Mouse (Mus musculus) embryonic facial prominence, embryonic 13.5 days (tissue): ENCODE measurements at regions not wholly inside any gene's neighbourhood (a gene's known extent, or its start where the extent isn't known, plus 50 kb on each side); places are given as distances from the start of the nearest gene placed in this dataset.

Experiments
- ATAC-seq: fragments of 200-750 bp; cut with Nextera tagmentation; 2 replicates; pipeline ENCODE4 v1.8.0; 2017; ENCODE audit warnings: low read depth; ENCODE audit not compliant: insufficient number of reproducible peaks, insufficient read depth, low FRiP score, low TSS enrichment
- H3K27ac ChIP-seq: fragments of 300-500 bp; sonication (generic); 2 replicates; pipeline ENCODE4 v1.5.1; 2015; ENCODE audit warnings: moderate library complexity, mild to moderate bottlenecking, inconsistent platforms
- H3K27me3 ChIP-seq: fragments of 300-500 bp; sonication (generic); 2 replicates; pipeline ENCODE4 v1.6.1; 2015; ENCODE audit warnings: mild to moderate bottlenecking, inconsistent platforms
- H3K36me3 ChIP-seq: fragments of 300-500 bp; sonication (generic); 2 replicates; pipeline ENCODE4 v1.6.1; 2015; ENCODE audit warnings: mild to moderate bottlenecking, inconsistent platforms
- H3K4me1 ChIP-seq: fragments of 300-500 bp; sonication (generic); 2 replicates; pipeline ENCODE4 v1.6.1; 2015; ENCODE audit warnings: inconsistent platforms
- H3K4me2 ChIP-seq: fragments of 300-500 bp; sonication (generic); 2 replicates; pipeline ENCODE4 v1.6.1; 2015; ENCODE audit warnings: moderate library complexity, mild to moderate bottlenecking, inconsistent platforms
- H3K4me3 ChIP-seq: fragments of 300-500 bp; sonication (generic); 2 replicates; pipeline ENCODE4 v1.5.1; 2015; ENCODE audit warnings: mild to moderate bottlenecking, inconsistent platforms
- H3K9ac ChIP-seq: fragments of 300-500 bp; sonication (generic); 2 replicates; pipeline ENCODE4 v1.6.1; 2015; ENCODE audit warnings: mild to moderate bottlenecking, inconsistent platforms
- H3K9me3 ChIP-seq: fragments of 300-500 bp; sonication (generic); 2 replicates; pipeline ENCODE4 v1.6.1; 2016; ENCODE audit warnings: inconsistent platforms
- WGBS: fragments of 180-500 bp; shearing (Covaris S2); methylation state at CpG from one replicate; pipeline ENCODE4 v1.1.7; 2015; ENCODE audit warnings: mixed read lengths; 5-methylcytosine and 5-hydroxymethylcytosine counted together

- Histone ChIP-seq H3K36me3 (no peaks in the 10 kb centered on the region), H3K27ac (no peak overlapping the region), H3K4me2 (no peak overlapping the region), H3K27me3 (no peaks in the 10 kb centered on the region), H3K9ac (no peak overlapping the region), H3K9me3 (no peaks in the 10 kb centered on the region), H3K4me3 (no peak overlapping the region), H3K4me1 (peaks cover 15% of the 10 kb centered on the region)
- no peak for ATAC-seq
- WGBS = 47% methylated on average over 7 of the region's 7 CpGs
Measured at GRCm38 (mm10) chr15:10814709-10815108, 100.3 kb upstream of the Rai14 start.

- 82% methylated on average over 3 of the region's 3 CpGs for whole genome bisulfite sequencing
- no peak overlapping the region for H3K4me3 ChIP-seq
- no peaks in the 10 kb centered on the region for H3K36me3 ChIP-seq
- no peak overlapping the region for H3K27ac ChIP-seq
- no peaks in the 10 kb centered on the region for H3K27me3 ChIP-seq
- no peak overlapping the region for H3K4me2 ChIP-seq
- peaks cover 15% of the 10 kb centered on the region for H3K4me1 ChIP-seq
- ATAC-seq = no peak
- no peak overlapping the region for H3K9ac ChIP-seq
- H3K9me3 ChIP-seq = no peaks in the 10 kb centered on the region
Measured at GRCm38 (mm10) chr15:10816213-10816621, 101.8 kb upstream of the Rai14 start.

- no peak overlapping the region for H3K4me2 ChIP-seq
- H3K27me3 ChIP-seq = no peaks in the 10 kb centered on the region
- 55% methylated on average over 6 of the region's 6 CpGs for WGBS
- peak overlapping the region; percentile 41 for H3K27ac ChIP-seq
- H3K4me3 ChIP-seq = no peak overlapping the region
- no peak overlapping the region for H3K9ac ChIP-seq
- no peaks in the 10 kb centered on the region for H3K9me3 ChIP-seq
- peak; percentile 52; the same call in 1 of the 2 replicates for ATAC-seq
- peaks cover 15% of the 10 kb centered on the region for H3K4me1 ChIP-seq
- no peaks in the 10 kb centered on the region for H3K36me3 ChIP-seq
Measured at GRCm38 (mm10) chr15:10818216-10818615, 103.8 kb upstream of the Rai14 start.

GRCm38 (mm10) chr15:10818706-10819105, 104.3 kb upstream of the Rai14 start:
- peak overlapping the region; percentile 41 for H3K27ac ChIP-seq
- WGBS = 78% methylated on average over 1 of the region's 1 CpGs
- no peaks in the 10 kb centered on the region for H3K36me3 ChIP-seq
- no peaks in the 10 kb centered on the region for H3K27me3 ChIP-seq
- no peak overlapping the region for H3K4me2 ChIP-seq
- ATAC-seq = no peak
- H3K9ac ChIP-seq = no peak overlapping the region
- no peaks in the 10 kb centered on the region for H3K9me3 ChIP-seq
- peaks cover 15% of the 10 kb centered on the region for H3K4me1 ChIP-seq
- H3K4me3 ChIP-seq = no peak overlapping the region

- H3K4me1 ChIP-seq = no peaks in the 10 kb centered on the region; the same call in 1 of the 2 replicates
- H3K27ac ChIP-seq = no peak overlapping the region
- no peak overlapping the region for H3K4me2 ChIP-seq
- no peak for ATAC-seq
- WGBS = 55% methylated on average over 5 of the region's 5 CpGs
- H3K4me3 ChIP-seq = no peak overlapping the region
- H3K27me3 ChIP-seq = no peaks in the 10 kb centered on the region
- no peaks in the 10 kb centered on the region for H3K9me3 ChIP-seq
- no peaks in the 10 kb centered on the region for H3K36me3 ChIP-seq
- H3K9ac ChIP-seq = no peak overlapping the region
Measured at GRCm38 (mm10) chr15:10823933-10824332, 109.5 kb upstream of the Rai14 start.

GRCm38 (mm10) chr15:10829588-10829987, 115.2 kb upstream of the Rai14 start:
- no peak overlapping the region for H3K4me3 ChIP-seq
- ATAC-seq = no peak
- no peaks in the 10 kb centered on the region for H3K9me3 ChIP-seq
- H3K27ac ChIP-seq = no peak overlapping the region
- H3K36me3 ChIP-seq = no peaks in the 10 kb centered on the region
- H3K4me1 ChIP-seq = no peaks in the 10 kb centered on the region
- WGBS = 62% methylated on average over 5 of the region's 5 CpGs
- H3K27me3 ChIP-seq = no peaks in the 10 kb centered on the region
- no peak overlapping the region for H3K9ac ChIP-seq
- H3K4me2 ChIP-seq = no peak overlapping the region

GRCm38 (mm10) chr15:10830478-10830877, 116.1 kb upstream of the Rai14 start:
- Histone ChIP-seq H3K9me3 (no peaks in the 10 kb centered on the region), H3K27me3 (no peaks in the 10 kb centered on the region), H3K36me3 (no peaks in the 10 kb centered on the region), H3K4me2 (no peak overlapping the region), H3K4me3 (no peak overlapping the region), H3K27ac (no peak overlapping the region), H3K4me1 (no peaks in the 10 kb centered on the region), H3K9ac (no peak overlapping the region)
- 80% methylated on average over 5 of the region's 5 CpGs for WGBS
- ATAC-seq = no peak

- WGBS = 80% methylated on average over 5 of the region's 5 CpGs
- Histone ChIP-seq H3K9me3 (no peaks in the 10 kb centered on the region), H3K36me3 (no peaks in the 10 kb centered on the region), H3K27ac (no peak overlapping the region), H3K4me2 (no peak overlapping the region), H3K9ac (no peak overlapping the region), H3K27me3 (no peaks in the 10 kb centered on the region), H3K4me1 (no peaks in the 10 kb centered on the region), H3K4me3 (no peak overlapping the region)
- no peak for ATAC-seq
Measured at GRCm38 (mm10) chr15:10831106-10831505, 116.7 kb upstream of the Rai14 start.

GRCm38 (mm10) chr15:10832331-10832730, 117.9 kb upstream of the Rai14 start:
- WGBS = 44% methylated on average over 1 of the region's 1 CpGs
- Histone ChIP-seq H3K27me3 (no peaks in the 10 kb centered on the region), H3K27ac (no peak overlapping the region), H3K36me3 (no peaks in the 10 kb centered on the region), H3K4me3 (no peak overlapping the region), H3K4me2 (no peak overlapping the region), H3K9ac (no peak overlapping the region), H3K9me3 (no peaks in the 10 kb centered on the region), H3K4me1 (no peaks in the 10 kb centered on the region)
- no peak for ATAC-seq

GRCm38 (mm10) chr15:10833866-10834571, 118.1 kb upstream of the C1qtnf3 start:
- Histone ChIP-seq H3K27ac (no peak overlapping the region), H3K4me2 (no peak overlapping the region), H3K36me3 (no peaks in the 10 kb centered on the region), H3K4me1 (no peaks in the 10 kb centered on the region), H3K27me3 (no peaks in the 10 kb centered on the region), H3K9me3 (no peaks in the 10 kb centered on the region), H3K4me3 (no peak overlapping the region), H3K9ac (no peak overlapping the region)
- ATAC-seq = no peak
- 88% methylated on average over 7 of the region's 7 CpGs for WGBS

- 83% methylated on average over 1 of the region's 1 CpGs for WGBS
- H3K4me3 ChIP-seq = no peak overlapping the region
- no peaks in the 10 kb centered on the region for H3K9me3 ChIP-seq
- no peaks in the 10 kb centered on the region for H3K36me3 ChIP-seq
- H3K4me2 ChIP-seq = no peak overlapping the region
- H3K9ac ChIP-seq = no peak overlapping the region
- 0 out of 2 replicates have a peak, but pooled peaks cover 3% of the 10 kb centered on the region for H3K4me1 ChIP-seq
- no peak overlapping the region for H3K27ac ChIP-seq
- no peaks in the 10 kb centered on the region for H3K27me3 ChIP-seq
- no peak for ATAC-seq
Measured at GRCm38 (mm10) chr15:10838584-10839288, 113.4 kb upstream of the C1qtnf3 start.

- Histone ChIP-seq H3K4me1 (0 out of 2 replicates have a peak, but pooled peaks cover 3% of the 10 kb centered on the region), H3K9me3 (no peaks in the 10 kb centered on the region), H3K9ac (no peak overlapping the region), H3K4me3 (no peak overlapping the region), H3K36me3 (no peaks in the 10 kb centered on the region), H3K27ac (no peak overlapping the region), H3K4me2 (no peak overlapping the region), H3K27me3 (no peaks in the 10 kb centered on the region)
- 73% methylated on average over 4 of the region's 4 CpGs for WGBS
- no peak for ATAC-seq
Measured at GRCm38 (mm10) chr15:10840621-10841034, 111.5 kb upstream of the C1qtnf3 start.
